Mouse (Mus musculus): ENCODE results near the gene Csf2rb. TPM values are rescaled to one million over a fixed set of nuclear protein-coding genes. Genes with fewer than 3 reads are reported as not detected.
"Not testable (repeated sequence)": the region's sequence is repeated elsewhere in the genome, so short reads cannot be mapped to it uniquely, and the experiment has no call there.

Csf2rb gene
- total RNA-seq, 2 experiments from 2014 or later, result 2.2 to 2.7 TPM

DNA sequence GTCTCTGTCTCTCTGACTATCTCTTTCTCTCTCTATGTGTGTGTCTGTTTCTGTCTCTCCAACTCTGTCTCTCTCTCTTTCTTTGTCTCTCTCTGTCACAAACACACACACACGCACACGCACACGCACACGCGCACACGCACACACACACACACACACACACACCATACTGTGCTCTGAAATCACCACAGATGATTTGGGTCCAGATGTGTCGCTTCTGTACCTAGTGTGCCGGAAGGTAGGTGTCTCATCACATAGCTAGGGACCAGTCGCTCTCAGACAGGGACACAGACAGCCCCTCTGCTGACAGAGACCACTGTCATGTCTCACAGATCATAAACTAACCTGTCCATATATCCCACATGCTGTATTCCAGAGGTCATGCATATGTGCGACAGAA is 1.2 kb downstream of the Csf2rb start:
- no peak for DNase-seq
- intact Hi-C loops (cut with DNase I), result no loop called here

GRCm38 (mm10) chr15:78327753-78328341 is 2.3 kb downstream of the Csf2rb start:
- DNase-seq; intact Hi-C loops (cut with DNase I): not testable (repeated sequence)

- intact Hi-C loops (cut with DNase I), result no loop called here
- DNase-seq, result no peak
These were observed 3.1 kb downstream of the Csf2rb start for GRCm38 (mm10) chr15:78328520-78329097.

DNA sequence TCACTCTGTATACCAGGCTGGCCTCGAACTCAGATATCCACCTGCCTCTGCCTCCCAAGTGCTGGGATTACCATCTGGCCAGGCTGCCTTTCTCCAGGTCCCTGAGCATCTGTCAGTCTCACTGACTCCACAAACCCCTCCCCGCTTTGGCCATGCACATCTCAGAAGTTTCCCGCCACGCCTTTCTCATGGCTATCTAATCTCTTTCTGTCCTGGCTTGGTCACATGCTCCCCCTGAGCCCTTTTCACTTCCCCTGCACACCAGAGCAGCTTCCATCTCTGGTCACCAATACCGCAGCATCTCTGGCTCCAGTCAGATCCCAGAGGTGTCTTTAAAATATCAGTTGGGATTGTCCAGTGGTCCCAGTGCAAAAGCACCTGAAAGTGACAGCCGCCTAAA is 4.4 kb downstream of the Csf2rb start:
- DNase-seq; intact Hi-C loops (cut with DNase I): not testable (repeated sequence)

DNA sequence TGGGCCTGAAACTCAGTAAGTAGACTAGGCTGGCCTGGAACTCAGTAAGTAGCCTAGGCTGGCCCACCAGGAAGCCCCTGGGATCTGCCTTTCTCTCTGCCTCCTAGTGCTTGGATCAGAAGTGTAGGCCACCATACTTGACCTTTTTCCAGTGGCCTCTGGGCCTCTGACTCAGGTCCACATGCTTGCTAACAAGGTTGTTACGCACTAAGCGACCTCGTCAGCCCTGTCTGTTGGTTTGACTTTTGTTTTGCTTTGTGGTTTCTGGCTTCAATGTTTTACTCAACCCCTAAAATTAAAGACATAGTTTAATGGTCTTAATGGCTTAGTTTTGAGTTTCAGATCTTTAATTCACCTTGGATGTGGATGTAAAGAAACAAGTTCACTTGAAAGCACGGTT is 5.2 kb downstream of the Csf2rb start:
- DNase-seq, result no peak
- intact Hi-C loops (cut with DNase I), result no loop called here

DNA sequence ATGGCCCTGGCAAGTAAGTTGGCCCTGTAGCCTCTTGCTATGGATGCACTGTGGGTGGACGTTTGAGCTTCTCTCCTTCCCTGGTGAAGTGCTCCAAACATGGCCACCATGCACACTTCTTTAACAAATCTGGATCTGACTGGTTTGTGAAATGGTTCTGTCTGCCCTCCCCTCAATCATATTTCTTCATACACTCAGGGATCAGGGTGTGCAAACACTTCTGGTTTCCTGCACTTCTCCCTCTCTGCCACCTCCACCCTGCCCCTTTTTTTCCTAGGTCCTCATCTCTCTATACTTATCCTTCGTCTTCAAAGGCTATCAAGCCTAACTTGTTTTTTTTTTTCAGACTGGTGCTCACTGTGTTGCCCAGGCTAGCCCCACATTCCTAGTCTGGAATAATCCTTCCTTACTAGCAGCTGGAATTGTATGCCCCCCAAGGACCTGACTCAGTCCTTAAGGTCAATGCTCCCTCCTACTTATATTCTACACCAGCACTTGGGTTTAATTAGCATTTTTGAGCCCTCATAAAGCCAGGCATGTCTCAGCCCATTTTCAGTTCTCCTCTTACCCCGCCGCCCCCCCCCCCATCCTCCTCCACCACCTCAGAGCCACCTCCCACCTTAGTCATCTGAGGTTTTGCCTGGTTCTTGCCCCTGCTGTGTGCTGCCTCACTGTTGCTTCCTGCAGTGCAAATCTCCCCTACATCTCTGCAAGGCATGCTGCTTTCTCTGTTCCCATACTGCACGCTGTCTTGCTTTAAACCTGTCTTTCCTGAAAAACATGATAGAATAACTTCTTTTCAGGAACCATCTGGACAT is 6.2 kb downstream of the Csf2rb start:
- intact Hi-C loops (cut with DNase I), result no loop called here
- DNase-seq, result no peak

GRCm38 (mm10) chr15:78332981-78333380 is 7.4 kb downstream of the Csf2rb start:
- DNase-seq, result no peak
- intact Hi-C loops (cut with DNase I), result no loop called here

- intact Hi-C loops (cut with DNase I), result no loop called here
- no peak for DNase-seq
These were observed 8.8 kb downstream of the Csf2rb start for GRCm38 (mm10) chr15:78334380-78334779.

- peak; percentile 74 to 82 for DNase-seq
- intact Hi-C loops (cut with DNase I), result loop anchor here (1.0 to 2.0 kb wide), 2 partner anchors 83 to 161 kb away; no protein-coding TSS in a partner anchor
These were observed 14.3 kb downstream of the Csf2rb start for GRCm38 (mm10) chr15:78339627-78340423.

- not testable (repeated sequence) for DNase-seq
- intact Hi-C loops (cut with DNase I), result loop anchor here (1.0 to 2.0 kb wide), 2 partner anchors 84 to 162 kb away; no protein-coding TSS in a partner anchor
These were observed 15.4 kb downstream of the Csf2rb start for GRCm38 (mm10) chr15:78340919-78341318.

GRCm38 (mm10) chr15:78343683-78344082 is 18.1 kb downstream of the Csf2rb start:
- no peak for DNase-seq
- intact Hi-C loops (cut with DNase I), result no loop called here

DNA sequence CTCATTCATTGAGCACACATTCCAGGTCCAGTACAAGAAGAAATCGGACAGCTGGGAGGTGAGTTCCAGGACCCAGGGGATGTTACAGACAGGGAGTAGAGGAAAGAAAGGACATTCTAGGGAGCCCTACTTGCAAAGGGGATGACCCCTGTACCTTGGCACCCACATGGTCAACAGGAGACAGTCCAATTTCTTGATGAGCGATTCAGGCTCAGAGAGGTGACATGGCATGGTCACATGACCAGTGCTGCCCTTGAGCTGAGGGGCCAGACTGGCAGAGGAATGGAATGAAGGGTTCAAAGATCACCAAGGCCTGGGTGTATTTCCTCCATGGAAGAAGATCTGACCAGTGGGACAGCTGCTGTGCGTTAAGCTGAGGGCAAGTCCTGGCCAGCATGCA is 19.0 kb downstream of the Csf2rb start:
- no peak for DNase-seq
- intact Hi-C loops (cut with DNase I), result no loop called here

- intact Hi-C loops (cut with DNase I), result no loop called here
- no peak for DNase-seq
These were observed 26.1 kb downstream of the Csf2rb start for GRCm38 (mm10) chr15:78351586-78352165.

- intact Hi-C loops (cut with DNase I), result loop anchor here (1.0 kb wide), 1 partner anchor 67 kb away; no protein-coding TSS in a partner anchor
- DNase-seq, result peak; percentile 54 to 71
These were observed 29.4 kb downstream of the Csf2rb start for GRCm38 (mm10) chr15:78354958-78355357.

- DNase-seq, result no peak
- intact Hi-C loops (cut with DNase I), result loop anchor here (1.0 kb wide), 1 partner anchor 67 kb away; no protein-coding TSS in a partner anchor
These were observed 30.0 kb downstream of the Csf2rb start for GRCm38 (mm10) chr15:78355548-78355947.

- DNase-seq, result no peak
- intact Hi-C loops (cut with DNase I), result no loop called here
These were observed 40.4 kb downstream of the Csf2rb start for GRCm38 (mm10) chr15:78365916-78366315.

DNA sequence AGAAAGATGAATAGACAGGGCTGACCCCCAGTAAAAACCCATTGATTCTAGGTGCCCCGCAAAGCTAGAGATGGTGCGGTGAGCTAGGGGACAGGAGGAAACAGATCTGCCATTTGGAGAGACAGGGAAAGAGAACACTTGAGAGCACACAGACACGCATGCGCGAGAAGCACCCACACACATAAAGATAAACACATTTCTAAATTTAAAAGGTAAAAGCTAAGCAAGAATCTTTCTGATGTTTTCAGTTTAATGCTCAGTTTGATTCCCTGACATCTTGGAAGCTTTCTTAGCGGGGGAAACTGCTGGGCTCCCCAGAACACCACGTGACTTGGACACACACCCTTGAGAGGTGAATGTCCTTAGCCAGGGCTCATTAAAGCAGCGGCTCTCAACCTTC is 41.3 kb downstream of the Csf2rb start:
- no peak for DNase-seq
- intact Hi-C loops (cut with DNase I), result no loop called here

- intact Hi-C loops (cut with DNase I), result loop anchor here (1.0 kb wide), 1 partner anchor 111 kb away; no protein-coding TSS in a partner anchor
- no peak for DNase-seq
These were observed 42.3 kb downstream of the Csf2rb start for GRCm38 (mm10) chr15:78367811-78368210.

- peak; percentile 24 to 67 for DNase-seq
- intact Hi-C loops (cut with DNase I), result loop anchor here (1.0 kb wide), 1 partner anchor 112 kb away; no protein-coding TSS in a partner anchor
These were observed 43.4 kb downstream of the Csf2rb start for GRCm38 (mm10) chr15:78368926-78369346.

DNA sequence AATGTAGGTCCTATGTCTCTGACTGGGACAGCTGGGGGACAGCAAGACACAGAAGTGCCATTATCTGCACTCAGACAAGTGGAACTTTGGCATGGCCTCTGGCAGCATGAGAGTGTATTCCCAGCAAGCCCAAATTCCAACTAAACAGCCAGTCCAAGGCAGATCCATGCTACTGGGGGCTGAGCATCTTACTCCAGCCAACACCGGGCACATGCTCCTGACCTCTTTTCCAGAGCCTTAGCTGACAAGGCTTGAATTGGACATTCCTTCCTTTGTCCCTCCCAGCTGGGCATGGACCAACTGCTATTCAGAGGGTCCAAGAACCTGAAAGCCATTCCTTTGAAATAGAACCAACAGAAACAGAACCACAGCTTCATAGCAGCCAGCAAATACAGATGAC is 44.1 kb downstream of the Csf2rb start:
- intact Hi-C loops (cut with DNase I), result no loop called here
- peak; percentile 16 to 26 for DNase-seq

Measured in heart, postnatal 10 days (tissue).